Mouse (Mus musculus) ES-E14 (cell line): Measurements from ENCODE around the gene Nat8f6.
"Not testable (repeated sequence)": the region's sequence is repeated elsewhere in the genome, so short reads cannot be mapped to it uniquely, and the experiment has no call there.

ENCODE experiments used
- CHD2 ChIP-seq: IDR thresholded peaks from 2 replicates; pipeline ENCODE4 v1.6.1; 2014; ENCODE audit warnings: mild to moderate bottlenecking, low read depth, low read length, inconsistent platforms
- ZNF384 ChIP-seq: IDR thresholded peaks from 2 replicates; pipeline ENCODE4 v1.6.1; 2012; ENCODE audit warnings: low read depth, low read length, inconsistent platforms

DNA sequence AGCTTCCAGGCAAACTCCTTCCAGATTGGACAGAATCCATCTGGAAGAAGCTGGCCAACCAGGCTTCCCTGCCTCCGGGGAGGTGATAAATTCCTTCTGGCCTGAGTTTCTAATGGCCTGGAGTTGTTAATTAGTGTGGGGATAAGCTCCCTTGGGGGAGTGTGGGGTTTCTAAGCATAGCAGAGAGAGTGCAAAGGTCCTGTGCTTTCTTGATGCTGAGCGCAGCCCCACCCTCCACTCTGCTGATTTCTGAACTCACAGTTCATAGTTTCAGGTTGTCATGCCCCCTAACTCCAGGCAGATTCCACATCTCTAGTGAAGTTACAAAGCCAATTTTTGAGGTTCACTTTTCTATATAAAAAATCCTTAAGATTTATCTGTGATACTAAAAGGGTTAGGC, 14.3 kb upstream of the Nat8f6 start:
- TF ChIP-seq ZNF384, CHD2: not testable (repeated sequence)
